Mouse (Mus musculus) E14TG2a.4 (cell line): ENCODE results near the gene Canx.

Experiments used
- CTCF ChIP-seq: conservative IDR thresholded peaks from 2 replicates; pipeline ENCODE4 v1.5.1; 2014; ENCODE audit warnings: low read length
- NANOG ChIP-seq: IDR thresholded peaks from 2 replicates; pipeline ENCODE4 v1.6.1; 2014; ENCODE audit warnings: borderline replicate concordance, low read length, mixed read lengths

DNA sequence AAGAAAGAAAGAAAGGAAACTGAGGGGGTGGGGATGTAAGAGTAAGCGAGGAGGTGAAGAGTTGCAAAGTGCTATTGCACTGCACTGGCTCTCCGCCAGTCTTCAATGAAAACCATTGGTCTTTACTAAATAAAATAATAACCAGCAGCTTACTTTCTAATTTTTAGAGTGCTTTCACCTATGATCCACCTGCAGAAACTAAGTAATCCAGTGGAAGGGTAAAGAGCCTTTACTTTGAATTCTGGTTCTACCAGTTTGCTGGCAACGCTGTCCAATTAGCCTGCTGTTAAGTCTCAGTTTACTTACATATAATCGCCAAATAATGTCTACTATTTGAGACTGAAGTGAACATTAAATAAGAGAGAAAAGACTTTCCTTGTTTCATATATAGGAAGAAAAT is 46.5 kb downstream of the Canx start:
- no peak for TF ChIP-seq CTCF
- no peak for TF ChIP-seq NANOG
